Mouse (Mus musculus) thymus, adult 2 months (tissue): ENCODE results near the gene Hfe2.

Experiments
- CTCF ChIP-seq: fragments of 200-500 bp; IDR thresholded peaks from 2 replicates; pipeline ENCODE4 v1.5.1; 2012; ENCODE audit warnings: mild to moderate bottlenecking, control low read depth, low read length, moderate library complexity, borderline replicate concordance; ENCODE audit not compliant: control insufficient read depth, poor library complexity, insufficient read depth; ENCODE audit errors: extremely low read depth
- POLR2A ChIP-seq: fragments of 200-500 bp; IDR thresholded peaks from 2 replicates; pipeline ENCODE4 v1.6.1; 2012; ENCODE audit warnings: mild to moderate bottlenecking, low read length, control low read depth, moderate library complexity; ENCODE audit not compliant: control insufficient read depth, poor library complexity, insufficient read depth; ENCODE audit errors: extremely low read depth

- TF ChIP-seq CTCF (no peak), POLR2A (no peak)
Observed at GRCm38 (mm10) chr3:96576005-96576658, 51.2 kb downstream of the Hfe2 start.
